Mouse (Mus musculus) embryonic facial prominence, embryonic 13.5 days (tissue): ENCODE measurements at regions not wholly inside any gene's neighbourhood (a gene's known extent, or its start where the extent isn't known, plus 50 kb on each side); places are given as distances from the start of the nearest gene placed in this dataset.

ENCODE experiments used
- ATAC-seq: fragments of 200-750 bp; cut with Nextera tagmentation; 2 replicates; pipeline ENCODE4 v1.8.0; 2017; ENCODE audit warnings: low read depth; ENCODE audit not compliant: insufficient number of reproducible peaks, insufficient read depth, low FRiP score, low TSS enrichment
- H3K27ac ChIP-seq: fragments of 300-500 bp; sonication (generic); 2 replicates; pipeline ENCODE4 v1.5.1; 2015; ENCODE audit warnings: moderate library complexity, mild to moderate bottlenecking, inconsistent platforms
- H3K27me3 ChIP-seq: fragments of 300-500 bp; sonication (generic); 2 replicates; pipeline ENCODE4 v1.6.1; 2015; ENCODE audit warnings: mild to moderate bottlenecking, inconsistent platforms
- H3K36me3 ChIP-seq: fragments of 300-500 bp; sonication (generic); 2 replicates; pipeline ENCODE4 v1.6.1; 2015; ENCODE audit warnings: mild to moderate bottlenecking, inconsistent platforms
- H3K4me1 ChIP-seq: fragments of 300-500 bp; sonication (generic); 2 replicates; pipeline ENCODE4 v1.6.1; 2015; ENCODE audit warnings: inconsistent platforms
- H3K4me2 ChIP-seq: fragments of 300-500 bp; sonication (generic); 2 replicates; pipeline ENCODE4 v1.6.1; 2015; ENCODE audit warnings: moderate library complexity, mild to moderate bottlenecking, inconsistent platforms
- H3K4me3 ChIP-seq: fragments of 300-500 bp; sonication (generic); 2 replicates; pipeline ENCODE4 v1.5.1; 2015; ENCODE audit warnings: mild to moderate bottlenecking, inconsistent platforms
- H3K9ac ChIP-seq: fragments of 300-500 bp; sonication (generic); 2 replicates; pipeline ENCODE4 v1.6.1; 2015; ENCODE audit warnings: mild to moderate bottlenecking, inconsistent platforms
- H3K9me3 ChIP-seq: fragments of 300-500 bp; sonication (generic); 2 replicates; pipeline ENCODE4 v1.6.1; 2016; ENCODE audit warnings: inconsistent platforms
- WGBS: fragments of 180-500 bp; shearing (Covaris S2); methylation state at CpG from one replicate; pipeline ENCODE4 v1.1.7; 2015; ENCODE audit warnings: mixed read lengths; 5-methylcytosine and 5-hydroxymethylcytosine counted together

GRCm38 (mm10) chr1:120762498-120762897 is 160.3 kb downstream of the En1 start:
- H3K27ac ChIP-seq = no peak overlapping the region; the same call in 1 of the 2 replicates
- no peak for ATAC-seq
- H3K4me3 ChIP-seq = no peak overlapping the region
- H3K9me3 ChIP-seq = no peaks in the 10 kb centered on the region
- H3K27me3 ChIP-seq = no peaks in the 10 kb centered on the region
- H3K4me2 ChIP-seq = no peak overlapping the region
- H3K4me1 ChIP-seq = peaks cover 36% of the 10 kb centered on the region
- no peaks in the 10 kb centered on the region for H3K36me3 ChIP-seq
- H3K9ac ChIP-seq = no peak overlapping the region
- WGBS = 90% methylated on average over 2 of the region's 2 CpGs

GRCm38 (mm10) chr1:120762921-120763595 is 160.8 kb downstream of the En1 start:
- H3K27ac ChIP-seq = no peak overlapping the region; the same call in 1 of the 2 replicates
- ATAC-seq = no peak

GRCm38 (mm10) chr1:120767054-120767453 is 164.8 kb downstream of the En1 start:
- Histone ChIP-seq H3K4me3 (no peak overlapping the region), H3K9ac (no peak overlapping the region), H3K27me3 (no peaks in the 10 kb centered on the region), H3K27ac (no peak overlapping the region), H3K4me1 (peaks cover 14% of the 10 kb centered on the region), H3K9me3 (no peaks in the 10 kb centered on the region), H3K36me3 (no peaks in the 10 kb centered on the region), H3K4me2 (no peak overlapping the region)
- WGBS = 40% methylated on average over 2 of the region's 2 CpGs
- no peak for ATAC-seq

More at GRCm38 (mm10) chr1:120762921-120763595, 160.8 kb downstream of the En1 start:
- WGBS = 44% methylated on average over 4 of the region's 4 CpGs
- no peak overlapping the region for H3K4me3 ChIP-seq
- no peaks in the 10 kb centered on the region for H3K36me3 ChIP-seq
- H3K27me3 ChIP-seq = no peaks in the 10 kb centered on the region
- H3K9me3 ChIP-seq = no peaks in the 10 kb centered on the region
- no peak overlapping the region for H3K4me2 ChIP-seq
- peaks cover 32% of the 10 kb centered on the region for H3K4me1 ChIP-seq
- H3K9ac ChIP-seq = no peak overlapping the region

- Histone ChIP-seq H3K27ac (no peak overlapping the region), H3K9ac (no peak overlapping the region), H3K4me3 (no peak overlapping the region), H3K27me3 (no peaks in the 10 kb centered on the region), H3K9me3 (no peaks in the 10 kb centered on the region), H3K36me3 (no peaks in the 10 kb centered on the region), H3K4me1 (0 out of 2 replicates have a peak, but pooled peaks cover 3% of the 10 kb centered on the region), H3K4me2 (no peak overlapping the region)
- WGBS = 63% methylated on average over 2 of the region's 2 CpGs
- no peak for ATAC-seq
These were observed 169.1 kb downstream of the En1 start for GRCm38 (mm10) chr1:120771269-120771668.

- no peaks in the 10 kb centered on the region for H3K36me3 ChIP-seq
- no peaks in the 10 kb centered on the region for H3K9me3 ChIP-seq
- no peak overlapping the region for H3K4me2 ChIP-seq
- H3K27ac ChIP-seq = no peak overlapping the region
- no peak for ATAC-seq
- peaks cover 4% of the 10 kb centered on the region; the same call in 1 of the 2 replicates for H3K4me1 ChIP-seq
- no peak overlapping the region for H3K4me3 ChIP-seq
- no peak overlapping the region for H3K9ac ChIP-seq
- WGBS = 63% methylated on average over 2 of the region's 2 CpGs
- H3K27me3 ChIP-seq = no peaks in the 10 kb centered on the region
These were observed 174.7 kb downstream of the En1 start for GRCm38 (mm10) chr1:120776906-120777305.

GRCm38 (mm10) chr1:120777468-120777867 is 175.2 kb downstream of the En1 start:
- 46% methylated on average over 2 of the region's 2 CpGs for WGBS
- H3K4me1 ChIP-seq = peaks cover 4% of the 10 kb centered on the region; the same call in 1 of the 2 replicates
- no peaks in the 10 kb centered on the region for H3K36me3 ChIP-seq
- no peak overlapping the region for H3K27ac ChIP-seq
- H3K9me3 ChIP-seq = no peaks in the 10 kb centered on the region
- H3K4me3 ChIP-seq = no peak overlapping the region
- no peak overlapping the region for H3K4me2 ChIP-seq
- no peak overlapping the region for H3K9ac ChIP-seq
- H3K27me3 ChIP-seq = no peaks in the 10 kb centered on the region
- no peak for ATAC-seq

- ATAC-seq = no peak
- H3K4me2 ChIP-seq = peak overlapping the region; percentile 26
These were observed 193.0 kb downstream of the En1 start for GRCm38 (mm10) chr1:120795245-120795644.

GRCm38 (mm10) chr1:120801248-120801979 is 199.2 kb downstream of the En1 start:
- WGBS = 54% methylated on average over 5 of the region's 5 CpGs
- ATAC-seq = no peak
- H3K9ac ChIP-seq = no peak overlapping the region

More at GRCm38 (mm10) chr1:120795245-120795644, 193.0 kb downstream of the En1 start:
- Histone ChIP-seq H3K27me3 (no peaks in the 10 kb centered on the region), H3K36me3 (no peaks in the 10 kb centered on the region), H3K9me3 (no peaks in the 10 kb centered on the region), H3K27ac (no peak overlapping the region), H3K4me1 (peaks cover 7% of the 10 kb centered on the region; the same call in 1 of the 2 replicates), H3K9ac (no peak overlapping the region), H3K4me3 (no peak overlapping the region)
- 48% methylated on average over 14 of the region's 14 CpGs for WGBS

GRCm38 (mm10) chr1:120801980-120802364 is 199.8 kb downstream of the En1 start:
- Histone ChIP-seq H3K36me3 (no peaks in the 10 kb centered on the region), H3K27ac (no peak overlapping the region), H3K4me1 (no peaks in the 10 kb centered on the region), H3K9me3 (no peaks in the 10 kb centered on the region), H3K4me3 (no peak overlapping the region), H3K27me3 (no peaks in the 10 kb centered on the region; the same call in 1 of the 2 replicates), H3K9ac (no peak overlapping the region), H3K4me2 (no peak overlapping the region)
- WGBS = 74% methylated on average over 8 of the region's 8 CpGs
- ATAC-seq = no peak

More at GRCm38 (mm10) chr1:120801248-120801979, 199.2 kb downstream of the En1 start:
- Histone ChIP-seq H3K36me3 (no peaks in the 10 kb centered on the region), H3K4me1 (0 out of 2 replicates have a peak, but pooled peaks cover under 1% of the 10 kb centered on the region), H3K4me2 (no peak overlapping the region), H3K4me3 (no peak overlapping the region), H3K9me3 (no peaks in the 10 kb centered on the region), H3K27ac (no peak overlapping the region), H3K27me3 (no peaks in the 10 kb centered on the region; the same call in 1 of the 2 replicates)

GRCm38 (mm10) chr1:120814441-120814840 is 212.2 kb downstream of the En1 start:
- ATAC-seq = no peak
- Histone ChIP-seq H3K4me2 (no peak overlapping the region), H3K27me3 (no peaks in the 10 kb centered on the region), H3K9me3 (no peaks in the 10 kb centered on the region), H3K4me3 (no peak overlapping the region), H3K27ac (no peak overlapping the region), H3K36me3 (no peaks in the 10 kb centered on the region), H3K9ac (no peak overlapping the region), H3K4me1 (peaks cover 4% of the 10 kb centered on the region; the same call in 1 of the 2 replicates)
- WGBS = 78% methylated on average over 4 of the region's 4 CpGs

GRCm38 (mm10) chr1:120816237-120816820 is 214.1 kb downstream of the En1 start:
- H3K36me3 ChIP-seq = no peaks in the 10 kb centered on the region
- 55% methylated on average over 5 of the region's 5 CpGs for WGBS

More at GRCm38 (mm10) chr1:120816237-120816820, 214.1 kb downstream of the En1 start:
- H3K27me3 ChIP-seq = no peaks in the 10 kb centered on the region
- H3K4me2 ChIP-seq = no peak overlapping the region
- no peak overlapping the region for H3K27ac ChIP-seq
- no peak overlapping the region for H3K4me3 ChIP-seq
- H3K9me3 ChIP-seq = no peaks in the 10 kb centered on the region
- H3K9ac ChIP-seq = no peak overlapping the region
- ATAC-seq = no peak
- peaks cover 4% of the 10 kb centered on the region; the same call in 1 of the 2 replicates for H3K4me1 ChIP-seq
